Mouse (Mus musculus): ENCODE data around the gene Lpp.

Lpp gene

GRCm38 (mm10) chr16:24559811-24560210, 166.5 kb downstream of the Lpp start:
- DNase-seq (ENCODE audit: low read depth) = peak; percentile 76

- no peak for DNase-seq (ENCODE audit: low read depth)
Observed at GRCm38 (mm10) chr16:24560998-24561397, 167.7 kb downstream of the Lpp start.

GRCm38 (mm10) chr16:24561602-24562001, 168.3 kb downstream of the Lpp start:
- no peak for DNase-seq (ENCODE audit: low read depth)

GRCm38 (mm10) chr16:24565311-24565710, 172.0 kb downstream of the Lpp start:
- DNase-seq (ENCODE audit: low read depth) = peak; percentile 54

- DNase-seq (ENCODE audit: low read depth) = peak; percentile 83
Observed at GRCm38 (mm10) chr16:24566277-24566676, 173.0 kb downstream of the Lpp start.

- DNase-seq (ENCODE audit: low read depth) = no peak
Observed at GRCm38 (mm10) chr16:24567562-24567961, 174.3 kb downstream of the Lpp start.

GRCm38 (mm10) chr16:24568061-24568460, 174.8 kb downstream of the Lpp start:
- DNase-seq (ENCODE audit: low read depth) = no peak

- no peak for DNase-seq (ENCODE audit: low read depth)
Observed at GRCm38 (mm10) chr16:24569681-24570080, 176.4 kb downstream of the Lpp start.

GRCm38 (mm10) chr16:24576999-24577398, 183.7 kb downstream of the Lpp start:
- DNase-seq (ENCODE audit: low read depth) = no peak

- no peak for DNase-seq (ENCODE audit: low read depth)
Observed at GRCm38 (mm10) chr16:24577798-24578197, 184.5 kb downstream of the Lpp start.

GRCm38 (mm10) chr16:24582847-24583246, 189.5 kb downstream of the Lpp start:
- no peak for DNase-seq (ENCODE audit: low read depth)

GRCm38 (mm10) chr16:24593535-24593934, 200.2 kb downstream of the Lpp start:
- DNase-seq (ENCODE audit: low read depth) = no peak

GRCm38 (mm10) chr16:24594508-24594907, 201.2 kb downstream of the Lpp start:
- DNase-seq (ENCODE audit: low read depth) = no peak

- no peak for DNase-seq (ENCODE audit: low read depth)
Observed at GRCm38 (mm10) chr16:24595493-24595892, 202.2 kb downstream of the Lpp start.

GRCm38 (mm10) chr16:24598567-24598966, 205.3 kb downstream of the Lpp start:
- no peak for DNase-seq (ENCODE audit: low read depth)

- no peak for DNase-seq (ENCODE audit: low read depth)
Observed at GRCm38 (mm10) chr16:24599766-24600165, 206.5 kb downstream of the Lpp start.

GRCm38 (mm10) chr16:24600260-24600948, 207.1 kb downstream of the Lpp start:
- DNase-seq (ENCODE audit: low read depth) = no peak

GRCm38 (mm10) chr16:24603342-24603741, 210.0 kb downstream of the Lpp start:
- DNase-seq (ENCODE audit: low read depth) = no peak

- peak; percentile 18 for DNase-seq (ENCODE audit: low read depth)
Observed at GRCm38 (mm10) chr16:24607896-24608457, 214.7 kb downstream of the Lpp start.

- DNase-seq (ENCODE audit: low read depth) = peak; percentile 53
Observed at GRCm38 (mm10) chr16:24619458-24619857, 226.2 kb downstream of the Lpp start.

- no peak for DNase-seq (ENCODE audit: low read depth)
Observed at GRCm38 (mm10) chr16:24620021-24620420, 226.7 kb downstream of the Lpp start.

GRCm38 (mm10) chr16:24622226-24623194, 229.2 kb downstream of the Lpp start:
- DNase-seq (ENCODE audit: low read depth) = no peak

- no peak for DNase-seq (ENCODE audit: low read depth)
Observed at GRCm38 (mm10) chr16:24624335-24624734, 231.0 kb downstream of the Lpp start.

Data from NIH3T3 (cell line).